12 mouse cellular contexts compared by ENCODE assay signal in genomic region chr16:95659461-95659860, GRCm38 (mm10). TPM values are rescaled to one million over a fixed set of nuclear protein-coding genes. Genes with fewer than 3 reads are reported as not detected.
DNase-seq lines count a peak whose midpoint lies in the region; ATAC-seq lines count a peak whose summit lies in the region.
"Had no signal": no experiment of that assay in that cellular context is flagged by ENCODE, and none has a peak within 500 bp of the region (broad histone marks: within the 10 kb centered on the region; RNA-seq: fewer than 3 reads in every experiment).

No protein-coding gene starts in this region.

- 0 out of 2 replicates have a peak overlapping the region, but pooled peaks have one; percentile 30 for H3K27ac ChIP-seq in embryonic facial prominence, embryonic 10.5 days (replicated peaks)
- H3K27ac ChIP-seq in limb, embryonic 13.5 days: no peak overlapping the region
- H3K27ac ChIP-seq: hindbrain, postnatal 0 days; midbrain, embryonic 10.5 days had no signal

- 0 out of 2 replicates have a peak overlapping the region, but pooled peaks have one; percentile 1 for H3K4me2 ChIP-seq in limb, embryonic 13.5 days (replicated peaks)

- H3K9me3 ChIP-seq in embryonic facial prominence, embryonic 10.5 days: peaks cover 14% of the 10 kb centered on the region
- peaks cover 14% of the 10 kb centered on the region for H3K9me3 ChIP-seq in limb, embryonic 13.5 days

- WGBS in embryonic facial prominence, embryonic 10.5 days: 83% methylated on average over 19 of the region's 19 CpGs
- 53% methylated on average over 19 of the region's 19 CpGs for WGBS in limb, embryonic 13.5 days

- peaks cover 4% of the 10 kb centered on the region; the same call in 1 of the 2 replicates for H3K27me3 ChIP-seq in embryonic facial prominence, embryonic 10.5 days (replicated peaks; ENCODE audit: low read depth, poor library complexity, severe bottlenecking)
- H3K27me3 ChIP-seq in limb, embryonic 13.5 days: no peaks in the 10 kb centered on the region
- H3K27me3 ChIP-seq: CH12.LX had no signal

- H3K4me3 ChIP-seq in embryonic facial prominence, embryonic 10.5 days: no peak overlapping the region
- no peak overlapping the region for H3K4me3 ChIP-seq in limb, embryonic 13.5 days
- H3K4me3 ChIP-seq: midbrain, embryonic 10.5 days had no signal

- no peaks in the 10 kb centered on the region for H3K36me3 ChIP-seq in embryonic facial prominence, embryonic 10.5 days (replicated peaks)
- no peaks in the 10 kb centered on the region for H3K36me3 ChIP-seq in limb, embryonic 13.5 days
- H3K36me3 ChIP-seq: midbrain, embryonic 10.5 days had no signal

- no peak; the same call in 1 of the 2 replicates for ATAC-seq in limb, embryonic 13.5 days (ENCODE audit: low FRiP score, low read depth)
- ATAC-seq in megakaryocyte-erythroid progenitor cell, adult 5-6 weeks (replicated peaks; ENCODE audit: low FRiP score, low TSS enrichment, poor library complexity, severe bottlenecking): no peak
- ATAC-seq: activated CD4-positive, CD25-positive, alpha-beta regulatory T cell, adult 4 months; hindbrain, postnatal 0 days had no signal

- peak; percentile 22 for DNase-seq in kidney, postnatal 14 days
- no peak for DNase-seq in kidney, adult 11 months
- DNase-seq in embryonic facial prominence, embryonic 10.5 days (ENCODE audit: low spot score): peak; percentile 43
- peak; percentile 57 to 71 for DNase-seq in lung, postnatal 4 days
- DNase-seq in B cell, adult 2 months: no peak
- DNase-seq in gastrocnemius, postnatal 14 days: no peak

- peaks cover 16% of the 10 kb centered on the region for H3K4me1 ChIP-seq in embryonic facial prominence, embryonic 10.5 days
- peaks cover 17% of the 10 kb centered on the region for H3K4me1 ChIP-seq in limb, embryonic 13.5 days

- intact Hi-C loops in gastrocnemius, postnatal 14 days (cut with DNase I; ENCODE audit: low total_unique reads): loop anchor here (5.0 to 10.0 kb wide), 2 partner anchors 75 to 288 kb away; no protein-coding TSS in a partner anchor

- no peak overlapping the region for H3K9ac ChIP-seq in limb, embryonic 13.5 days

RNA-seq across cellular contexts. Expression of gene Ets2, which starts 42.4 kb away (rescaled TPM):
- 32.6 and 33.2 TPM in 2 replicates for polyA plus RNA-seq in embryonic facial prominence, embryonic 10.5 days (2016; fragmentation: Nextera tagmentation; extraction: Ambion mirVana)
- 112 and 117 TPM in 2 replicates for polyA plus RNA-seq in limb, embryonic 13.5 days (2015; fragmentation: Nextera tagmentation; extraction: Ambion mirVana)
- 9.0 and 9.3 TPM in 2 replicates for total RNA-seq in megakaryocyte-erythroid progenitor cell, adult 5-6 weeks (2014; fragmentation: Nextera tagmentation)
- total RNA-seq in megakaryocyte-erythroid progenitor cell, adult 5-6 weeks (2017): 6.4 and 7.8 TPM in 2 replicates
- 10 to 100 TPM; 46.1 to 52.9 TPM for total RNA-seq in gastrocnemius, postnatal 14 days (2021)

Comparison
In these comparisons a context has a peak if more than half of its experiments do, and no peak if none do; other contexts are left out.
1. DNase-seq: peak in kidney, postnatal 14 days (single experiment), embryonic facial prominence, embryonic 10.5 days (single experiment) and lung, postnatal 4 days (2 of 2); none in kidney, adult 11 months (single experiment), B cell, adult 2 months (0 of 2) and gastrocnemius, postnatal 14 days (single experiment).
2. RNA of gene Ets2, which starts 42.4 kb away (total RNA-seq): 46.1 to 52.9 TPM in gastrocnemius, postnatal 14 days; 6.4 to 9.3 TPM in megakaryocyte-erythroid progenitor cell, adult 5-6 weeks; every median in the first group is over 4 times any median in the second.